Mouse (Mus musculus) layer of hippocampus, adult 2 months (tissue): ENCODE data around the gene Unc13b. TPM values are rescaled to one million over a fixed set of nuclear protein-coding genes. Genes with fewer than 3 reads are reported as not detected.
A peak's percentile ranks its signal among the peaks of the same experiment; 100 is the strongest.
"Not testable (repeated sequence)": the region's sequence is repeated elsewhere in the genome, so short reads cannot be mapped to it uniquely, and the experiment has no call there.

Experiments used
- DNase-seq, 2 experiments: peaks; one replicate each; pipeline ENCODE4 v3.0.0; 2022; ENCODE audit warnings: low spot score in 2 of 2
- H3K27ac ChIP-seq: fragments of 200-600 bp; 2 replicates; pipeline ENCODE4 v1.8.1; 2022
- H3K4me3 ChIP-seq: fragments of 200-600 bp; 2 replicates; pipeline ENCODE4 v1.8.1; 2022; ENCODE audit warnings: mild to moderate bottlenecking
- CTCF ChIP-seq: fragments of 200-600 bp; conservative IDR thresholded peaks from 2 replicates; pipeline ENCODE4 v1.8.1; 2022; ENCODE audit warnings: antibody characterized with exemption, mild to moderate bottlenecking, moderate library complexity
- total RNA-seq, 2 experiments: library from RNA; stranded (reverse); gene quantifications; 2 replicates each; pipeline ENCODE4 v1.2.3; 2021

Unc13b gene
- total RNA-seq, 2 experiments from 2014 or later = 41.7 to 45.7 TPM

DNA sequence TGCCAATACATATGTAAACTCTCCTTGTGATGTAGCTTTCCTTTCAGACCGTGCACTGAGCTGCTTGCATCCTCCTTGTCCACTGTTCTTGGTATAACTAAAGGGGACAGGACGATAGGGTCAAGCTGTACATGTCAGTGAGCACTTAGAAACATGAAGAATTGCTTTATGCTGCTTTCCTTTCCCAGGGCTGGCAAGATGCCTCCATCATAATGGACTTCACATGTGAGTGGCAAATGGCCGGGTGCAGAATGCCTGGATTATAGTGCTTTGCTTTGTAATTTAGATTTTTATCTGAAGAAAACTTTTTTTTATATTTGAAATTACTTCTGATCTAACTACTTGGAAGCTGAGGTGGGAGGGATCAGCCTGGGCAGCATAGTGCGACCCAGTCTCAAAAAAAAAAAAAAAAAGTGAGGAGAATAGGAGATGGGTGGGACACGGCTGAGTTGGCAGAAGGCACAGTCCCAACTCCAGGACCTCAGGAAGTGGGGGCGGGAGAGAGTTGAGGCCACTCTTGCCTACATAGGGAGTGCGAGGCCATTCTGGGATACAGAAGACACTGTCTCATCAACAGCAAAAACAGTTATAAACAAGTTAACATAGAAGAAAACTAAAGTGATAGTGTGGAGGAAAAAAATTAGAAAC, 19.4 kb downstream of the Unc13b start:
- Histone ChIP-seq H3K27ac (no peak overlapping the region), H3K4me3 (no peak overlapping the region)
- no peak for DNase-seq
- no peak for TF ChIP-seq CTCF

- H3K27ac ChIP-seq = no peak overlapping the region
- no peak overlapping the region for H3K4me3 ChIP-seq
- DNase-seq = no peak
- no peak for TF ChIP-seq CTCF
These were observed 23.7 kb downstream of the Unc13b start for GRCm38 (mm10) chr4:43082458-43082857.

DNA sequence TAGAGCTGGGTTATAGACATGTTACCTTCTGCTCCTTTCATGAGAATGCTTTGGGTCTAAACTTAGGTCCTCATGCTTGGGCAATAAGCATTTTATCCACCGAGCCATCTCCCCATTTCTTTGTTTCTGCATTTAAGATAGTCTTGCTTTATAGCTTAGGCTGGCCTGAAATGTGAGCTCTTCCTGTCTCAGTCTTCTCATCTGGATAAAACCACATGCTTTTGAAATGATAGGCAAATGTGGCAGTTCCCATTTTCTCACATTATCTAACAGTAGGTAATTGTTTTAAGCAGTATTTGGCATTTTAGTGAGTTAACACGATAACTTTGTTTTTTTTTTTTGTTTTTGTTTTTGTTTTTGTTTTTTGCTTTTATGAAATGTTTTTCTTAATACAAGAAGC, 31.2 kb downstream of the Unc13b start:
- Histone ChIP-seq H3K4me3 (no peak overlapping the region), H3K27ac (no peak overlapping the region)
- no peak for TF ChIP-seq CTCF
- DNase-seq = no peak

- H3K27ac ChIP-seq = no peak overlapping the region
- no peak for TF ChIP-seq CTCF
- DNase-seq = no peak
- no peak overlapping the region for H3K4me3 ChIP-seq
These were observed 32.4 kb downstream of the Unc13b start for GRCm38 (mm10) chr4:43091183-43091582.

GRCm38 (mm10) chr4:43113491-43113890, 54.7 kb downstream of the Unc13b start:
- no peak for TF ChIP-seq CTCF
- DNase-seq = no peak
- Histone ChIP-seq H3K27ac (no peak overlapping the region), H3K4me3 (no peak overlapping the region)

DNA sequence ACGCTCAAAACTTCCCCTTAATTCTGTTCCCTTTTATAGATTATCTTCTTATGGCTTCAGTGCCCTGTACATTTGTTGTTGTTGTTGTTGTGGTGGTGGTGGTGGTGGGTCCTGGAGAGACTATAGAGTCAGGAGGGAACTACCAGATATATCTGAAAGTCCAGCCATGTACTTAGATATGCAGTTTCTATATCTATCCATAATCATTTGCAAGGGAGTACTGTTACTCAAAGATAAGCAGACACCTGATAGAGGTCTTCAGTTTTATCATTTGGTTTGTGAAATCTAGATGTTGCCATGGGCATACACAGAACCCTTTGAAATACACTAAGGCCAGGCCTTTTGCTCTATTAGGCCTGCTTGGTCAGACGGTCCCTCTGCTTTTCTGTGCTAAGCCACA, 55.8 kb downstream of the Unc13b start:
- no peak overlapping the region for H3K4me3 ChIP-seq
- no peak for TF ChIP-seq CTCF
- H3K27ac ChIP-seq = no peak overlapping the region
- DNase-seq = no peak

GRCm38 (mm10) chr4:43114946-43115345, 56.2 kb downstream of the Unc13b start:
- H3K4me3 ChIP-seq = no peak overlapping the region
- peak; percentile 55 to 61 for DNase-seq
- H3K27ac ChIP-seq = no peak overlapping the region
- peak; percentile 93 for TF ChIP-seq CTCF

GRCm38 (mm10) chr4:43116249-43116648, 57.5 kb downstream of the Unc13b start:
- no peak overlapping the region for H3K4me3 ChIP-seq
- no peak for DNase-seq
- no peak overlapping the region for H3K27ac ChIP-seq
- TF ChIP-seq CTCF = no peak

DNA sequence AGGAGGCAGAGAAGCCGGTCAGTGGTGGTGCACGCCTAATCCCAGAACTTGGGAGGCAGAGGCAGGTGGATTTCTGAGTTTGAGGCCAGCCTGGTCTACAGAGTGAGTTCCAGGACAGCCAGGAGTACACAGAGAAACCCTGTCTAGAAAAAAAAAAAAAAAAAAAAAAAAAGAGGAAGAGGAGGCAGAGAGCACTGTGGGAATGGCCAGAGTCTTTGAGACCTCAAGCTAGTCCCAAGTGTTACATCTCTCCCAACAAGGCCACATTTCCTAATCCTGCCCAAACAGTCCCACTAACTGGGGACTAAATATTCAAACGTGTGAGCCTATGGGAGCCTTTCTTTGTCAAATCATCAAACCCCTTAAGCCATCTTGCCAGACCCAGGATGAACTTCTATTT, 71.0 kb downstream of the Unc13b start:
- Histone ChIP-seq H3K4me3 (no peak overlapping the region), H3K27ac (no peak overlapping the region)
- DNase-seq = no peak
- no peak for TF ChIP-seq CTCF

- no peak overlapping the region for H3K4me3 ChIP-seq
- no peak for TF ChIP-seq CTCF
- no peak for DNase-seq
- no peak overlapping the region for H3K27ac ChIP-seq
These were observed 83.9 kb downstream of the Unc13b start for GRCm38 (mm10) chr4:43142610-43143009.

- not testable (repeated sequence) for DNase-seq, H3K27ac ChIP-seq, H3K4me3 ChIP-seq
These were observed 93.7 kb downstream of the Unc13b start for GRCm38 (mm10) chr4:43152413-43152812.

DNA sequence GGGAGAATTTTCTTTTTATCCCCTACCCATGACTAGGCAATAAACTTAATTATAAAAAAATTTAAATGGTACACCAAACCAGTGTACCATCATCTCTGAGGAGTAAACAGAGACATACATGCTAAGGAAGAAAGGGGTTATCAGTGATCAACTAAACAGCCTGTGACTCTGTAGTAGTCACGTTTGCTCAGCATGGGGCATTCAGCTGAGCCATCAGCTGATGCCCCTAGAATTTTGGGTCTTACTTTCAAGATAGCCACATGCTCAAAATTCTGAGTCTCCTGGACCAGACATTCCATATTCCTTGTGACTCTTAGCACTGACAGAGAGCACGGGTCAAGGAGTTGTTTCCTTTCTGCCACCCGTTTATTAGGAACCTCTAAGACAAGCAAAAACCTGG, 101.3 kb downstream of the Unc13b start:
- Histone ChIP-seq H3K4me3 (no peak overlapping the region), H3K27ac (no peak overlapping the region)
- no peak for TF ChIP-seq CTCF
- no peak for DNase-seq

DNA sequence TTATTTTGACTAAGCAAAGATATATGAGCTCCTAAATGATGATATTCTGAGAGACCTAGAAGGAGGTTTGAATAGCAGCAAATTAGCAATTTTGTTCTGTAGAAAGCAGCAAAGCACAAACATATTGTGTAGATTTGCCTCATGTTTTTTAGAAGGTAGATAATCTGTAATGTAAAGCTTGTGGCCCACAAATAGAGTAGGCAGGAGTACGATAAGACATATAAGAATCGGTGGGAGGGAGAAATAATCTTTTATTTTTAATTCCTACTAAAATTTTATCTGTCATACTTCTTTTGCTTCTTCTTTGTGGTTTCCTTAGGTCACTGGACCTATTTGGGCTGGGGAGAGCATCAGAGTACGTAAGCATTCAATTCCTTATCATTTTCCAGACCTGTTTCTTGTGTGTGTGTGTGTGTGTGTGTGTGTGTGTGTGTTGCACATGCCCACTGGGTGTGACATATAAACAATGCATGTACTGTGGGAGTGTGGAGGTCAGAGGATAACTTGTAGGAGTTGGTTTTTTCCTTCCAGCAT, 102.4 kb downstream of the Unc13b start:
- no peak for DNase-seq
- no peak for TF ChIP-seq CTCF
- no peak overlapping the region for H3K4me3 ChIP-seq
- H3K27ac ChIP-seq = no peak overlapping the region

- H3K4me3 ChIP-seq = no peak overlapping the region
- TF ChIP-seq CTCF = no peak
- DNase-seq = no peak
- H3K27ac ChIP-seq = no peak overlapping the region
These were observed 104.5 kb downstream of the Unc13b start for GRCm38 (mm10) chr4:43163205-43163604.
